Mouse (Mus musculus) thymus, adult 2 months (tissue): ENCODE measurements at regions not wholly inside any gene's neighbourhood (a gene's known extent, or its start where the extent isn't known, plus 50 kb on each side); places are given as distances from the start of the nearest gene placed in this dataset.
"Not testable (repeated sequence)": the region's sequence is repeated elsewhere in the genome, so short reads cannot be mapped to it uniquely, and the experiment has no call there.

Experiments used
- CTCF ChIP-seq: fragments of 200-500 bp; IDR thresholded peaks from 2 replicates; pipeline ENCODE4 v1.5.1; 2012; ENCODE audit warnings: mild to moderate bottlenecking, control low read depth, low read length, moderate library complexity, borderline replicate concordance; ENCODE audit not compliant: control insufficient read depth, poor library complexity, insufficient read depth; ENCODE audit errors: extremely low read depth
- POLR2A ChIP-seq: fragments of 200-500 bp; IDR thresholded peaks from 2 replicates; pipeline ENCODE4 v1.6.1; 2012; ENCODE audit warnings: mild to moderate bottlenecking, low read length, control low read depth, moderate library complexity; ENCODE audit not compliant: control insufficient read depth, poor library complexity, insufficient read depth; ENCODE audit errors: extremely low read depth

- not testable (repeated sequence) for TF ChIP-seq POLR2A, CTCF
Measured at GRCm38 (mm10) chr14:18466864-18467263, 135.2 kb upstream of the Ube2e1 start.
